Mouse (Mus musculus) testis, postnatal 14 days (tissue): ENCODE measurements around the gene AA986860.

ENCODE experiments used
- DNase-seq: peaks from one replicate; pipeline ENCODE4 v3.0.0; 2021; ENCODE audit warnings: low spot score

AA986860 gene

DNA sequence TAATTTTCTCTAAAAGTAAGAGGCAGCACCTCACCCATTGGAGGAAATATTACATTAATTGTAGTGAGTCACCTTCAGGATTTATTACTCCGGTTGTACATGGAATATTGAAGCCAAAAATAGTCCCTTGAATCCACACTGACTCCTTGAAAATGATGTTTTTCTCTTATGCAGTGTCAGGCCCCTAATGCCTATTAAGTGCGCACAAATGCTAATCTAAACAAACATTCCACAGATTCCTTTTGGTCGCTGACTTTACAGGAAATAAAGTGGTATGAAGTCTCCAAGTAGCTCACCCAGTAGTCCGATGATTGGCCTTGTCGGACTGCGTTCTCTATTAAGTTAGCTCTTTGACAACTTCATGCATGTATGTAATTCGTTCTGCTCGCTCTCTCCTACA, 3.1 kb downstream of the AA986860 start:
- no peak for DNase-seq

GRCm38 (mm10) chr1:130737411-130737881, 5.7 kb downstream of the AA986860 start:
- no peak for DNase-seq

- no peak for DNase-seq
These were observed 6.1 kb downstream of the AA986860 start for GRCm38 (mm10) chr1:130737916-130738315.

GRCm38 (mm10) chr1:130738551-130739106, 6.9 kb downstream of the AA986860 start:
- no peak for DNase-seq

- no peak for DNase-seq
These were observed 7.9 kb downstream of the AA986860 start for GRCm38 (mm10) chr1:130739636-130740035.

- DNase-seq, result no peak
These were observed 8.5 kb downstream of the AA986860 start for GRCm38 (mm10) chr1:130740227-130740648.

- no peak for DNase-seq
These were observed 9.3 kb downstream of the AA986860 start for GRCm38 (mm10) chr1:130740781-130741720.

DNA sequence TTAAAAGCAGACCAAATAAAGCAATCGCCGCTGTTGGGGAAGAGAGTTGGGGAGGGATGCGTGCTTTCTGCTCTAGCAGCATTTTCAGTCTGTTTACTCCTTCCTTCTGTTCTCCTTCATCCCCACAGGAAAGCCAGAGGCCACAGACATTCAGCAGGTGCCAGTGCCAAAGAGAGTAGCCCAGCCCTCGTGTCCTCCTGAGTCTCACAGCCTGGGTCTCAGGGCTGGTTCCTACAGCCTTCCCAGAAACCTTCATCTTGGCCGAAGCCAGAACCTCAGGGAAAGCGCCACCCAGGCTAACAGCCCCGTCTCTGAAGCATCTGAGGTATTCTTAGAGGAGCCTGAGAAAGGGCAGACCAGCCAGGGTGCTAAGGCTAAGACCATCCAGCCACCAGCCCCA, 10.4 kb downstream of the AA986860 start:
- no peak for DNase-seq

DNA sequence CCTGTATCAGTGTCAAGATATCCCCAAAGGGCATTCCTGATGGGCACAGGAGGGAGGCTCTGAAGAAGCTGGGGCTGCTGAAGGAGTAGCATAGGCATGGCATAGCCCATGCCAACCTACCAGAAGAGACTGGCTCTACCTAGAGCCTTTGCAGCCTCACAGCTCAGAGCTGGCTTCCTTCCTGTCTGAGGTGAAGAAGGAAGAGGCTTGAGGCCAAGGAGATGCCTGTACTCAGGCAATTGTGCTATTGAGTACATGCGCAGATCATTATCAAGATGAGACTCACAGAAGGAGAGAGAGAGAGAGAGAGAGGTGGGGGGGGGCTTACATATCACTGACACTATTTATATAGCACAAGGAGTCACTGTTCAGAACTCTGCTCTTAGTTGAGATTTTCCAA, 12.0 kb downstream of the AA986860 start:
- no peak for DNase-seq

GRCm38 (mm10) chr1:130744217-130744616, 12.4 kb downstream of the AA986860 start:
- DNase-seq, result no peak

DNA sequence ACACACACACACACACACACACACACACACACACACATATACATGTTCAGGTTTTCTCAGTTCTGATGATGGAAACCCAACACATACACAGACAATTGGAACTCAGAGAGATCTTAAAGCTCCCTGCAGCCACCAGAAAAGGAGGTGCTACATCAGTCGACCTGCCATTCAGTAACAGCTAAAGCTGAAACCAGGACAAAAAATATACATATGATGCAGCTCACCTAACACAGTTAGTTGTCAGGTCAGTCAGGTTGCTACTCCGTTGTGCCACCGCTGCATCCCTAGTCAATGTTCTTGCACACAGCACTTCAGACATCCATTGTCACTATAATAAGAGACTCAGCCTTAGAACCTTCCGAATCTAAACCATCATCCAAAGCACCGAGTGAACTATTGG, 13.2 kb downstream of the AA986860 start:
- DNase-seq, result no peak

DNA sequence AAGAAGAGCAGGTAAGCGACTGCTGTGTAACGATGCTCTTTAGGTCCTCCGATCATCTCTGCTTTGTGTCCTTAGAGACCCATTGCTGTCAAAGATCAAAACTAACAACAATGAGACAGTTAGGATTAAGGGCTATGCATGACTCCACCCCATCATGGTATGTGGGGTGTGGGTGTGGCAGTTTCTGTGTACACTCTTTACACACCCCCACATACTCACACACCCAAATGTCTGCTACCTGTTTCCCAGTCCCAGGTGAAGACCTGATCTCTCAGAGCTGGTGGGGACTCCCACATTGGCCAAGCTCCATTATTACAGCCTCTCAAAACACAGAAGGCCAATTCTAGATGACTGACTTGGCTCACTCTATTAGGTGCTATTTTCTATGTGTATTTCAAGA, 13.8 kb downstream of the AA986860 start:
- DNase-seq, result no peak

DNA sequence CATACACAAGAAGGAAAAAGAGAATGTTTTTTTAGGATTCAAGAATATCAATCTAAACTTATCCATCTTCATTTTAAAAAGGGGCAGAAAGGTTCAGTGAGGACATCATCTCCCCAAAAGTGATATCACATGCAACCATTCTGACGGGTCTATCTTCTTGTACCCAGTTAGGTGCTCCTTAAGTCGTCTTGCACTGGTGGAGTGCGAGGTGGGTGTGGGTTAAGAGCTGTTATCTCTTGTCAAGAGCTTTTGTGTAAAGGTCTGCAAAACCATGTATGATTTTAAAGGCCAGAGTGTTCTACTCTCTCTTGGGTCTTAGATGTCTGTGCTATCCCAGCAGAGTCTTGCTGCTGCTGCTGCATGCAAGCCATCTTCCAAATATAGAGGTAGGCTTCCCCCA, 15.0 kb downstream of the AA986860 start:
- no peak for DNase-seq

GRCm38 (mm10) chr1:130759689-130760088, 27.9 kb downstream of the AA986860 start:
- DNase-seq, result no peak

DNA sequence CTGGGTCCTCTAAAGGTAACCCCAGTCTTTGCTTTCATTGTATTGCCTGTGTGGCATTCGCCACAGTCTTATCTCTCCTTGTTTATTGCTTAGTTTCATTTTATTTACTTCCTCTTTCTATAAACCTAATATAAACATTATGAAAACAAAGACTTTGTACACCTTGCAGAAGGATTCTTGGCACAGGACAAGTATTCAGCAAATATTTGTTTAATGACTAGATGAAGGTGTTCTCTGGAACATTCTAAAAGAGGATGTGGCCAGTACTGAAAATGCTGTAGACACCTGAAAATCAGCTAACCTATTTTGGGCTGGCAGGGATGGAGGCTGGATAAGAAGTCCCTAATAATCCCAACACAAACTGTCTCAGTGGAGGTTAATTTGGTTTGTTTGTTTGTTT, 29.8 kb downstream of the AA986860 start:
- DNase-seq, result no peak

DNA sequence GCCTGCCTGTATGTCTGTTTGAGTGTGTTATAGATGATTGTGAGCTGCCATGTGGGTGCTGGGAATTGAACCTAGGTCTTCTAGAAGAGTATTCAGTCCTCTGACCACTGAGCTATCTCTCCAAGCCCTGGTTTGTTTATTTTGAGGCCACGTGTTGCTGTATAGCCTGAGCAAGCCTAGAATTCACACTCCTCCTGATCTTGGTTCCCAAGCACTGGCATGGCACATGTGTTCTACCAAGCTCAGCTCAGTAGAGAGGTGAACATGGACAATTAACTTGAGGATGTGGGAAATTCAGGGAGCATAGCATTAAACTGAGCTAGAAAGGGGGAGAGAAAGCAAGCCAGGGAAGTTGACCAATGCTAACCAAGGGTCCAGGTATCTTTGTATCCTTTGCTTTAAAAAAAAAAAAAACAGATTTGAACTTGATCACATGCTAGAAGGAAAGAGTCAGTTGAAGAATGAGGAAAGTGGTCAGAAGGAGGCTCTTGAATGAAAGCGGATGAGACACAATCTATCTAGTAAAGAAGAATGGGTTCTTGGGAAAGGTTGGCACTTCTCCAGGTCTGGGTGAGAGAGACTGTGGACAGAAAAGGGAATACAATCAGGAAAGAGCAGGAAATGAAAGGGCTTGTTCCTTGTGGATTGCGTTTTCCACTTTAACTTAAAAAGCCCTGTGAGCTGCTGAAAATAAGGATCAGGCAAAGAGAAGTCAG, 30.4 kb downstream of the AA986860 start:
- DNase-seq, result no peak

- peak; percentile 78 for DNase-seq
These were observed 32.3 kb downstream of the AA986860 start for GRCm38 (mm10) chr1:130764027-130764461.

- no peak for DNase-seq
These were observed 35.3 kb downstream of the AA986860 start for GRCm38 (mm10) chr1:130767066-130767465.

GRCm38 (mm10) chr1:130769925-130770324, 38.1 kb downstream of the AA986860 start:
- no peak for DNase-seq

- no peak for DNase-seq
These were observed 38.7 kb downstream of the AA986860 start for GRCm38 (mm10) chr1:130770487-130770886.

DNA sequence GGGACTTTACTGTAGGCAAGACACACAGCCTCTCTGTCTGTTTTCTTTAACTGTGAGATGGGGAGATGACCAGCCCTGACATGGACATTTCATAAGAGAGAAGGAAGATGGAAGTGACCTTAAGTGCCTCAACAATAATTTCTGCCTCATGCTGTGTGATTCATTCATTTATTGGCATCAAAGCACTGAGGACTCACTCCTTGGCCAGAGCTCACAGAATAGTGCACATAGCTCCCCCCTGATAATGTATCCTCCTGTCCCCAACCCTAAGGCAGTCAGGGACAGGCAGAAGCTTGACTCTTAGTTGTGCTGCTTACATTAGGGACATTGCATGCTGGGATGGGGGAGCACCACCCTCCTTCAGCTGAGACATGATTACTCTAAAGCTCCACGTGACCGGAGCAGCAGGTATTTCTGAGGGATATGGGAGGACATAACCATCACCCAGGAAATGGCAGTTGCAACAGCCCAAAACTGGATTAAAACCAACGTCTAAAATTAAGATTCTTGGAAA, 39.3 kb downstream of the AA986860 start:
- no peak for DNase-seq

DNA sequence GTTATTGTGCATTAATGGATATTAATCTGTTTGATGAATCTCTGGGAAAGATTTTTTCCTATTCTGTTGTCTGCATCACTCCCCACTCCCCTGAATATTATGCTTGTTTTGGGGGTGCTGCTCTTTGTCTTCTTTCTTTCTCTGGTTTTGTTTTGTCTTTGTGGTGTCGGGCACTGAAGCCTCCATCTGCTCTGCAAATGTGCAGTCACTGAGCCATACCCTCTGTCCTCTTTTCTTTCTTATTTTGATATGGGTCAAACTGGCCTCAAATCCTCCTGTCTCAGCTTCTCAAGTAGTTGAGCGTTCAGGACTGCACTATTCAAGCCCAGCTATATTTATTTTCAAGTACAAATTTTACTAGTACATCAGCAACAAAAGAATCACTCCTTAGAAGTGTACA, 43.5 kb downstream of the AA986860 start:
- DNase-seq, result no peak
